Mouse (Mus musculus): Measurements from ENCODE around the gene Mrpl10. TPM values are rescaled to one million over a fixed set of nuclear protein-coding genes. Genes with fewer than 3 reads are reported as not detected.

Gene Mrpl10
- polyA plus RNA-seq, 2 experiments, result 77.3 to 84.5 TPM

DNA sequence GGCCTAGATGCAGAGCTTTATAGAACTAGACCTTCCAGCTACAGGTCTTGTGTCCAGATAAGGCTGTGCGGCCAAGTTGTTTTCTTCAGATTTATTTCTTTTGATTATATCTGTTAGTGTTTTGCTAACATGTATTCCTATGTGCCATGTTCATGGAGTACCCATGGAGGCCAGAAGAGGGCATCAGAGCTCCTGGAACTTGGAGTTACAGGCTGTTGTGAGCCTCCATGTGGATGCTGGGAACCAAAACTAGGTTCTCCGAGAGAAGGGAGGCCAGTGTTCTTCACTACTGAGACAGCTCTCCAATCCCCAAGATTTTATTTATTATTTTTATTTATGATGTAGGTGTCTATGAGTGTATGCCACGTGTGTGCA lies 22.5 kb downstream of the Mrpl10 start:
- no peak for DNase-seq (ENCODE audit: low spot score)
- Histone ChIP-seq H3K27ac (replicated peaks; ENCODE audit: low read depth, low read length) (no peak overlapping the region), H3K4me1 (ENCODE audit: control insufficient read depth, insufficient read depth, low read length) (no peaks in the 10 kb centered on the region), H3K36me3 (ENCODE audit: control insufficient read depth, insufficient read depth, low read length) (peaks cover 59% of the 10 kb centered on the region), H3K9ac (ENCODE audit: low read depth, low read length, severe bottlenecking) (no peak overlapping the region), H3K9me3 (ENCODE audit: control insufficient read depth, low read length) (no peaks in the 10 kb centered on the region), H3K4me2 (replicated peaks; ENCODE audit: low read depth, low read length, severe bottlenecking) (no peak overlapping the region), H3K4me3 (replicated peaks; ENCODE audit: low read length) (no peak overlapping the region), H3K27me3 (ENCODE audit: control insufficient read depth, insufficient read depth, low read length) (no peaks in the 10 kb centered on the region)
- WGBS, result 84% methylated on average over 3 of the region's 3 CpGs
- TF ChIP-seq POLR2A (IDR thresholded peaks at IDR 0.05; ENCODE audit: borderline replicate concordance, extremely low read depth, insufficient read depth, insufficient read length), result no peak
- no peak for ATAC-seq (ENCODE audit: low FRiP score, low read depth)

GRCm38 (mm10) chr11:97065538-97066295 lies 24.4 kb downstream of the Mrpl10 start:
- DNase-seq (ENCODE audit: low spot score), result no peak
- WGBS, result 83% methylated on average over 12 of the region's 12 CpGs
- H3K4me2 ChIP-seq (replicated peaks; ENCODE audit: low read depth, low read length, severe bottlenecking), result no peak overlapping the region
- H3K27ac ChIP-seq (replicated peaks; ENCODE audit: low read depth, low read length), result no peak overlapping the region
- H3K9ac ChIP-seq (ENCODE audit: low read depth, low read length, severe bottlenecking), result no peak overlapping the region
- ATAC-seq (ENCODE audit: low FRiP score, low read depth), result no peak
- H3K27me3 ChIP-seq (ENCODE audit: control insufficient read depth, insufficient read depth, low read length), result no peaks in the 10 kb centered on the region
- H3K4me3 ChIP-seq (replicated peaks; ENCODE audit: low read length), result no peak overlapping the region
- TF ChIP-seq POLR2A (IDR thresholded peaks at IDR 0.05; ENCODE audit: borderline replicate concordance, extremely low read depth, insufficient read depth, insufficient read length), result no peak
- H3K36me3 ChIP-seq (ENCODE audit: control insufficient read depth, insufficient read depth, low read length), result peaks cover 45% of the 10 kb centered on the region
- no peaks in the 10 kb centered on the region for H3K4me1 ChIP-seq (ENCODE audit: control insufficient read depth, insufficient read depth, low read length)
- H3K9me3 ChIP-seq (ENCODE audit: control insufficient read depth, low read length), result no peaks in the 10 kb centered on the region

- Histone ChIP-seq H3K27me3 (ENCODE audit: control insufficient read depth, insufficient read depth, low read length) (no peaks in the 10 kb centered on the region), H3K9me3 (ENCODE audit: control insufficient read depth, low read length) (no peaks in the 10 kb centered on the region), H3K36me3 (ENCODE audit: control insufficient read depth, insufficient read depth, low read length) (peaks cover 36% of the 10 kb centered on the region), H3K4me3 (replicated peaks; ENCODE audit: low read length) (no peak overlapping the region), H3K27ac (replicated peaks; ENCODE audit: low read depth, low read length) (no peak overlapping the region), H3K4me2 (replicated peaks; ENCODE audit: low read depth, low read length, severe bottlenecking) (no peak overlapping the region), H3K4me1 (ENCODE audit: control insufficient read depth, insufficient read depth, low read length) (no peaks in the 10 kb centered on the region), H3K9ac (ENCODE audit: low read depth, low read length, severe bottlenecking) (no peak overlapping the region)
- ATAC-seq (ENCODE audit: low FRiP score, low read depth) (no peak), DNase-seq (ENCODE audit: low spot score) (no peak)
- WGBS, result 43% methylated on average over 22 of the region's 22 CpGs
- no peak for TF ChIP-seq POLR2A (IDR thresholded peaks at IDR 0.05; ENCODE audit: borderline replicate concordance, extremely low read depth, insufficient read depth, insufficient read length)
These were observed 25.4 kb downstream of the Mrpl10 start for GRCm38 (mm10) chr11:97066656-97067360.

DNA sequence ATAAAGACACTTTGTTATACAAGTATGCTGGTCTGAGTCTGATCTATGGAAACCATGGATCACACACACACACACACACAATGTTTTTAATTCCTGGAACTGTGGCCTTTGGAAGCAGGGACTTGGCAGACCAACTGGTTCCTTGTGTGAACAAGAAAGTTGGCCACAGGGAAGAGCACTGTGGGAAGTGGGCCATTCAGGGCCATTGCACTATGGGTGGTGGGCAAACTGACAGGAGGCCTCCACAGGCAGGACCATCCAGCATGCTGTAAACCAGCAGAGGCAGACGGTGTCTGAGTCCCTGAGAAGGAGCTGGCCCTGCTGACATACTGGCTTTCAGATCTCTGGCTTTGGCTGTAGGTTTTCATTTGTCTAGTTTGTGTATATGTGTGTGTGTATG lies 28.0 kb downstream of the Mrpl10 start:
- DNase-seq (ENCODE audit: low spot score) (no peak), ATAC-seq (ENCODE audit: low FRiP score, low read depth) (no peak)
- H3K9me3 ChIP-seq (ENCODE audit: control insufficient read depth, low read length), result no peaks in the 10 kb centered on the region
- no peak overlapping the region for H3K4me3 ChIP-seq (replicated peaks; ENCODE audit: low read length)
- H3K4me2 ChIP-seq (replicated peaks; ENCODE audit: low read depth, low read length, severe bottlenecking), result no peak overlapping the region
- no peaks in the 10 kb centered on the region for H3K27me3 ChIP-seq (ENCODE audit: control insufficient read depth, insufficient read depth, low read length)
- no peak for TF ChIP-seq POLR2A (IDR thresholded peaks at IDR 0.05; ENCODE audit: borderline replicate concordance, extremely low read depth, insufficient read depth, insufficient read length)
- no peak overlapping the region for H3K9ac ChIP-seq (ENCODE audit: low read depth, low read length, severe bottlenecking)
- peaks cover 24% of the 10 kb centered on the region for H3K36me3 ChIP-seq (ENCODE audit: control insufficient read depth, insufficient read depth, low read length)
- H3K27ac ChIP-seq (replicated peaks; ENCODE audit: low read depth, low read length), result no peak overlapping the region
- H3K4me1 ChIP-seq (ENCODE audit: control insufficient read depth, insufficient read depth, low read length), result no peaks in the 10 kb centered on the region
- 19% methylated on average over 1 of the region's 1 CpGs for WGBS

- H3K27me3 ChIP-seq (ENCODE audit: control insufficient read depth, insufficient read depth, low read length), result no peaks in the 10 kb centered on the region
- WGBS, result 96% methylated on average over 2 of the region's 2 CpGs
- no peaks in the 10 kb centered on the region for H3K4me1 ChIP-seq (ENCODE audit: control insufficient read depth, insufficient read depth, low read length)
- peaks cover 23% of the 10 kb centered on the region; the same call in 1 of the 2 replicates for H3K36me3 ChIP-seq (ENCODE audit: control insufficient read depth, insufficient read depth, low read length)
- DNase-seq (ENCODE audit: low spot score) (no peak), ATAC-seq (ENCODE audit: low FRiP score, low read depth) (no peak)
- H3K4me2 ChIP-seq (replicated peaks; ENCODE audit: low read depth, low read length, severe bottlenecking), result no peak overlapping the region
- no peaks in the 10 kb centered on the region for H3K9me3 ChIP-seq (ENCODE audit: control insufficient read depth, low read length)
- H3K27ac ChIP-seq (replicated peaks; ENCODE audit: low read depth, low read length), result no peak overlapping the region
- TF ChIP-seq POLR2A (IDR thresholded peaks at IDR 0.05; ENCODE audit: borderline replicate concordance, extremely low read depth, insufficient read depth, insufficient read length), result no peak
- H3K9ac ChIP-seq (ENCODE audit: low read depth, low read length, severe bottlenecking), result no peak overlapping the region
- no peak overlapping the region for H3K4me3 ChIP-seq (replicated peaks; ENCODE audit: low read length)
These were observed 28.4 kb downstream of the Mrpl10 start for GRCm38 (mm10) chr11:97069770-97070169.
